Mouse (Mus musculus): ENCODE measurements around the gene Vmn2r78. TPM values are rescaled to one million over a fixed set of nuclear protein-coding genes. Genes with fewer than 3 reads are reported as not detected.
"Not testable (repeated sequence)": the region's sequence is repeated elsewhere in the genome, so short reads cannot be mapped to it uniquely, and the experiment has no call there.

The Vmn2r78 gene
- not detected in 2 replicates for polyA plus RNA-seq (2015; fragmentation: Nextera tagmentation; extraction: Ambion mirVana)

GRCm38 (mm10) chr7:86914794-86915193 lies at the start of gene Vmn2r78:
Vmn2r78 (plus strand) TSS chr7:86915094.
- not testable (repeated sequence) for H3K4me3 ChIP-seq (replicated peaks; ENCODE audit: low read depth, low read length); H3K9ac ChIP-seq (ENCODE audit: low read depth, low read length); H3K36me3 ChIP-seq (ENCODE audit: insufficient read depth, low read length); DNase-seq (ENCODE audit: low spot score); H3K4me2 ChIP-seq (ENCODE audit: low read length); H3K9me3 ChIP-seq (replicated peaks; ENCODE audit: low read length); H3K27me3 ChIP-seq (ENCODE audit: insufficient read depth, low read length); ATAC-seq (replicated peaks; ENCODE audit: low FRiP score, low read depth); H3K4me1 ChIP-seq (replicated peaks; ENCODE audit: insufficient read depth, low read length); H3K27ac ChIP-seq
- 87% methylated on average over 2 of the region's 2 CpGs for WGBS

GRCm38 (mm10) chr7:86889470-86890469 lies 25.1 kb upstream of the Vmn2r78 start:
- 94% methylated on average over 4 of the region's 4 CpGs for WGBS
- H3K9ac ChIP-seq (ENCODE audit: low read depth, low read length): no peak overlapping the region
- no peak overlapping the region for H3K4me2 ChIP-seq (ENCODE audit: low read length)
- no peak for DNase-seq (ENCODE audit: low spot score)
- no peaks in the 10 kb centered on the region for H3K27me3 ChIP-seq (ENCODE audit: insufficient read depth, low read length)
- TF ChIP-seq CTCF (IDR thresholded peaks at IDR 0.05; ENCODE audit: low read depth): no peak
- H3K4me1 ChIP-seq (replicated peaks; ENCODE audit: insufficient read depth, low read length): no peaks in the 10 kb centered on the region
- H3K27ac ChIP-seq: no peak overlapping the region
- ATAC-seq (replicated peaks; ENCODE audit: low FRiP score, low read depth): no peak
- no peaks in the 10 kb centered on the region for H3K9me3 ChIP-seq (replicated peaks; ENCODE audit: low read length)
- H3K4me3 ChIP-seq (replicated peaks; ENCODE audit: low read depth, low read length): no peak overlapping the region
- no peaks in the 10 kb centered on the region for H3K36me3 ChIP-seq (ENCODE audit: insufficient read depth, low read length)

- no peak for ATAC-seq (replicated peaks; ENCODE audit: low FRiP score, low read depth)
- Histone ChIP-seq H3K9me3 (replicated peaks; ENCODE audit: low read length) (no peaks in the 10 kb centered on the region), H3K27ac (no peak overlapping the region), H3K36me3 (ENCODE audit: insufficient read depth, low read length) (no peaks in the 10 kb centered on the region), H3K9ac (ENCODE audit: low read depth, low read length) (no peak overlapping the region), H3K4me3 (replicated peaks; ENCODE audit: low read depth, low read length) (no peak overlapping the region), H3K27me3 (ENCODE audit: insufficient read depth, low read length) (no peaks in the 10 kb centered on the region), H3K4me1 (replicated peaks; ENCODE audit: insufficient read depth, low read length) (no peaks in the 10 kb centered on the region), H3K4me2 (ENCODE audit: low read length) (no peak overlapping the region)
- DNase-seq (ENCODE audit: low spot score): no peak
- no peak for TF ChIP-seq CTCF (IDR thresholded peaks at IDR 0.05; ENCODE audit: low read depth)
- 80% methylated on average over 5 of the region's 5 CpGs for WGBS
Observed at GRCm38 (mm10) chr7:86937288-86937687, 22.4 kb downstream of the Vmn2r78 start.

GRCm38 (mm10) chr7:86994700-86995099 lies 79.8 kb downstream of the Vmn2r78 start:
- no peak for TF ChIP-seq CTCF (IDR thresholded peaks at IDR 0.05; ENCODE audit: low read depth)
- H3K4me3 ChIP-seq (replicated peaks; ENCODE audit: low read depth, low read length): no peak overlapping the region
- ATAC-seq (replicated peaks; ENCODE audit: low FRiP score, low read depth) (no peak), DNase-seq (ENCODE audit: low spot score) (no peak)
- H3K9me3 ChIP-seq (replicated peaks; ENCODE audit: low read length): no peaks in the 10 kb centered on the region
- H3K27me3 ChIP-seq (ENCODE audit: insufficient read depth, low read length): no peaks in the 10 kb centered on the region
- 51% methylated on average over 1 of the region's 1 CpGs for WGBS
- H3K36me3 ChIP-seq (ENCODE audit: insufficient read depth, low read length): no peaks in the 10 kb centered on the region
- H3K27ac ChIP-seq: no peak overlapping the region
- H3K4me1 ChIP-seq (replicated peaks; ENCODE audit: insufficient read depth, low read length): no peaks in the 10 kb centered on the region
- H3K9ac ChIP-seq (ENCODE audit: low read depth, low read length): no peak overlapping the region
- H3K4me2 ChIP-seq (ENCODE audit: low read length): no peak overlapping the region

GRCm38 (mm10) chr7:86995815-86996214 lies 80.9 kb downstream of the Vmn2r78 start, which contains the start of gene Vmn2r79:
Vmn2r79 (plus strand) TSS chr7:86996115.
- H3K36me3 ChIP-seq (ENCODE audit: insufficient read depth, low read length); H3K4me2 ChIP-seq (ENCODE audit: low read length); H3K27me3 ChIP-seq (ENCODE audit: insufficient read depth, low read length); H3K4me3 ChIP-seq (replicated peaks; ENCODE audit: low read depth, low read length); H3K4me1 ChIP-seq (replicated peaks; ENCODE audit: insufficient read depth, low read length); H3K27ac ChIP-seq; ATAC-seq (replicated peaks; ENCODE audit: low FRiP score, low read depth); DNase-seq (ENCODE audit: low spot score); H3K9me3 ChIP-seq (replicated peaks; ENCODE audit: low read length); H3K9ac ChIP-seq (ENCODE audit: low read depth, low read length): not testable (repeated sequence)
- WGBS: 83% methylated on average over 1 of the region's 1 CpGs

Other genes with a start within 250 kb of the Vmn2r78 start
- gene Olfr292, start 226.8 kb upstream of the Vmn2r78 start, polyA plus RNA-seq (2015; fragmentation: Nextera tagmentation; extraction: Ambion mirVana): not detected in 2 replicates
- 0.33 and 0.68 TPM in 2 replicates for gene Folh1, start 139.2 kb upstream of the Vmn2r78 start, polyA plus RNA-seq (2015; fragmentation: Nextera tagmentation; extraction: Ambion mirVana)
- not detected in 2 replicates for gene Vmn2r77, start 120.1 kb upstream of the Vmn2r78 start, polyA plus RNA-seq (2015; fragmentation: Nextera tagmentation; extraction: Ambion mirVana)
- not detected in 2 replicates for gene Vmn2r79, start 81.0 kb downstream of the Vmn2r78 start, polyA plus RNA-seq (2015; fragmentation: Nextera tagmentation; extraction: Ambion mirVana)

Measured in kidney, postnatal 0 days (tissue).